Mouse (Mus musculus): ENCODE data around the gene Gng11.

DNA sequence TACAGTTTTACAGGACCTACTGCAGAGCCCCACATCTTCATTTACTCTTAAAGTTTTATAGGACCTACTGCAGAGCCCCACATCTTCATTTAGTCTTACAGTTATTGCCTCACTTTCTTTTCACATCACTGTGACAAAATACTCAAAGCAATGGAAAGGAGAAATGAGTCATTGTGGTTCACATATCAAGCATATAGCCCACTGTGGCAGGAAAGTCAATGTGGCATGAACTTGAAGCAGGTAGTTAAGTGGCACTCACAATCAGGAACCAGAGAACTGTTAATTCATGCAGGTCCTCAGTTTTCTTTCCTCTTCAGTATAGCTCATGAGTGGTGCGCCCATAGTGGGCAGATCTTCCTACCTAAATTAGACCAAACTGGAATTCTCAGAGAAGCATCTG lies 43.5 kb downstream of the Gng11 start:
- no peak for TF ChIP-seq CTCF (IDR thresholded peaks at IDR 0.05; ENCODE audit: control insufficient read depth, insufficient read depth, low read length)
- no peak for TF ChIP-seq POLR2A (IDR thresholded peaks at IDR 0.05; ENCODE audit: borderline replicate concordance, control insufficient read depth, low read depth, low read length)

Measured in bone marrow, adult 2 months (tissue).